Mouse (Mus musculus) embryo, embryonic 11 days (tissue): ENCODE measurements around the gene Pym1.

Experiments
- DNase-seq: peaks from one replicate; pipeline ENCODE4 v3.0.0-alpha.2; 2015

Pym1 gene

GRCm38 (mm10) chr10:128806086-128806485 lies 58.4 kb downstream of the Pym1 start:
- DNase-seq = no peak

- DNase-seq = no peak
These were observed 59.3 kb downstream of the Pym1 start for GRCm38 (mm10) chr10:128807018-128807417.
